Mouse (Mus musculus) midbrain, embryonic 15.5 days (tissue): Measurements from ENCODE around the gene Myo3a. TPM values are rescaled to one million over a fixed set of nuclear protein-coding genes. Genes with fewer than 3 reads are reported as not detected.

Source experiments
- ATAC-seq: fragments of 200-750 bp; cut with Nextera tagmentation; replicated peaks from 2 replicates; pipeline ENCODE4 v1.8.0; 2017; ENCODE audit warnings: moderate TSS enrichment
- H3K27ac ChIP-seq: fragments of 300-500 bp; sonication (generic); 2 replicates; pipeline ENCODE4 v1.5.1; 2015; ENCODE audit warnings: mild to moderate bottlenecking, inconsistent platforms
- H3K27me3 ChIP-seq: fragments of 300-500 bp; sonication (generic); replicated peaks from 2 replicates; pipeline ENCODE4 v1.6.1; 2015; ENCODE audit warnings: inconsistent platforms
- H3K36me3 ChIP-seq: fragments of 300-500 bp; sonication (generic); replicated peaks from 2 replicates; pipeline ENCODE4 v1.6.1; 2015; ENCODE audit warnings: inconsistent platforms
- H3K4me1 ChIP-seq: fragments of 300-500 bp; sonication (generic); 2 replicates; pipeline ENCODE4 v1.6.1; 2015; ENCODE audit warnings: inconsistent platforms
- H3K4me2 ChIP-seq: fragments of 300-500 bp; sonication (generic); 2 replicates; pipeline ENCODE4 v1.6.1; 2015; ENCODE audit warnings: inconsistent platforms, mild to moderate bottlenecking, moderate library complexity
- H3K4me3 ChIP-seq: fragments of 300-500 bp; sonication (generic); 2 replicates; pipeline ENCODE4 v1.5.1; 2015; ENCODE audit warnings: mild to moderate bottlenecking, inconsistent platforms
- H3K9ac ChIP-seq: fragments of 300-500 bp; sonication (generic); 2 replicates; pipeline ENCODE4 v1.6.1; 2015; ENCODE audit warnings: mild to moderate bottlenecking, inconsistent platforms
- H3K9me3 ChIP-seq: fragments of 300-500 bp; sonication (generic); 2 replicates; pipeline ENCODE4 v1.6.1; 2016; ENCODE audit warnings: inconsistent platforms
- WGBS: fragments of 180-500 bp; shearing (Covaris S2); methylation state at CpG from one replicate; pipeline ENCODE4 v1.1.7; 2015; ENCODE audit warnings: mixed read lengths; 5-methylcytosine and 5-hydroxymethylcytosine counted together
- microRNA-seq: library from miRNA; unstranded; fragments of <30 nt; microRNA quantifications from one replicate; pipeline ENCODE4, GENCODE M21; 2016
- polyA plus RNA-seq: library from polyadenylated mRNA; unstranded; fragments of >200 nt; fragmentation: Nextera tagmentation; extraction: Ambion mirVana; gene quantifications from 2 replicates; pipeline ENCODE4 v1.2.1, GENCODE M21; 2015

Myo3a gene
- polyA plus RNA-seq, 1 experiment from 2014 or later = not detected

- H3K4me2 ChIP-seq = no peak overlapping the region
- H3K9me3 ChIP-seq = no peaks in the 10 kb centered on the region
- H3K27me3 ChIP-seq = no peaks in the 10 kb centered on the region
- H3K4me1 ChIP-seq = no peaks in the 10 kb centered on the region
- no peak overlapping the region for H3K27ac ChIP-seq
- H3K9ac ChIP-seq = no peak overlapping the region
- ATAC-seq = no peak
- WGBS = 74% methylated on average over 1 of the region's 1 CpGs
- H3K36me3 ChIP-seq = no peaks in the 10 kb centered on the region
- no peak overlapping the region for H3K4me3 ChIP-seq
Measured at GRCm38 (mm10) chr2:22663731-22664130, 436.4 kb downstream of the Myo3a start.

Small RNA genes lying within 50 kb of the gene (microRNA-seq; reads per million reads assigned to microRNA genes)
- gene Gm23636 (not detected), gene Mir3967 (not detected)
